Mouse (Mus musculus): ENCODE measurements around the gene Wiz. TPM values are rescaled to one million over a fixed set of nuclear protein-coding genes. Genes with fewer than 3 reads are reported as not detected.

Wiz gene
- total RNA-seq, 2 experiments from 2014 or later: 11.2 to 11.6 TPM

DNA sequence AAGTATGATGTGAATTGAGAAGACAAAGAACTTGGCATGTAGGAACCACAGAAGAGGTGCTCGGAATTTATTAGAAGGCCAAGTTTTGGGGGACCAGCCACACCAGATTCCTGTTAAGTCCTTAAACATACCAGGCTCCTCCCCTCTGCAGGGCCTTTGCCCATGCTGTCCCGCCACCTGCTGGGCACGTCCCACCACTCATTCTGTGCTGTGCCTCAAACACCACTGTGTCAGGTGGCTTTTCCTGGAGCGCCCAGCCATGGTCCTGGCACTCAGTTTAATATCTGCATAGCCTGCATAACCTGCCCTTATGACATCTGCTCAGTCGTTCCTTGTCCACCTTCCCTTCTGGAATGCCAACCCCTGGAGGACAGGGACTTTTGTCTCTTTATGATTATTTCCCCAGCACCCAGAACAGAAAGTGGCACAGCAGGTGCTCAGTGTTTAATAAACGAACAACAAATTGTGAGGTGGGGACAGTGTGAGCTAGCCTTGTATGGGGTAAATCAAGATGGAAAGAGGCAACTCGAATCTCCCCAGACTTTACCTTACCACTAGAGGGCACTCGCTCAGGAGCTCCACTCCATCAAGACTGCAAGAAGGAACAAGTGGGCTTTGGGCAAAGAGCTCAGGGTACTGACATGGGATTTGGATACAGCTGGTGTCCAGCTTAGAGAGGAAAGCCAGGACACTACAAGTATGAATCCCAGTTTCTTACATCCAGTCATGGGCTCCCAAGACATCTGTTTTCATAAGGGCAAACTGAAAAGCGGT, 2.4 kb downstream of the Wiz start:
- intact Hi-C loops (cut with DNase I): loop anchor here (5.0 kb wide), 1 partner anchor 100 kb away; no protein-coding TSS in a partner anchor
- peak in 1 of 2 experiments; percentile 23 for DNase-seq

DNA sequence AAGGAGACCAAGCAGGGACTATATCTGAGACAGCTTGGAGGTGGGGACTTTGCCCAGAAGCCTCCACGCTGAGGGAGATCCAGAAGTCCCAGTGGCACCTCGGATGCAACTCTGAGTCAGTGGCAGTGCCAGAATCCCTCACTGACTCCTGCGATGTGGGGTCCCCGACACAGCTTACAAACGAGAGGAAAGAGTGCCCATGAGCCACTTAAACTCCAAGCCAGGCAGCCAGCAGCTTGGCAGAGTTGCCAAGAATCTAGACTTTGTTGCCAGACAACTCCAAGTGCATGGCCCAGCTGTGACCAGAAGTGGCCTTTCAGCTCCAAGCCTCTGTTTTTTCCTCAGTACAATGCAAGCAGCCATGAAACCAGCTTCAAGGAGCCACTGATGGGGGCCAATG, 5.6 kb downstream of the Wiz start:
- DNase-seq: no peak
- intact Hi-C loops (cut with DNase I): no loop called here

DNA sequence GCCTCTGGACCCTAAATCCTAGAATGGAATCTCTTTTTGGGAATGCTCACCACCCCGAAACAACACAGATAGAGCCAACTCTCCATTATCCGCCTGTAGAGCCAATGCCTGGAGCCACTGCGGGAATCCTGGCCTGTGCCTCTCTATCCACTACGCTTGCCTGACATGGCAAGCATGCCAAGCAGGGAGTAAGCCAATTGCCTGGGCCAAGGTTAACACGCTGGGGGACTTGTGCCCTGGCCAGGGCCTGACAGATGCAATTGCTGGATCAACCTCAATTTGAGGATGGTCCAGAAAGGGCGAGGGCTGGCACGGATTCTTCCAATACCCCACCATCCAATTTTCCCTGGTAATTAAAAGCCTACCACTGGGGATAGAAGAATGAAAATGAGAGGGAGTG, 6.7 kb downstream of the Wiz start:
- DNase-seq: peak in 1 of 2 experiments; percentile 35
- intact Hi-C loops (cut with DNase I): no loop called here

DNA sequence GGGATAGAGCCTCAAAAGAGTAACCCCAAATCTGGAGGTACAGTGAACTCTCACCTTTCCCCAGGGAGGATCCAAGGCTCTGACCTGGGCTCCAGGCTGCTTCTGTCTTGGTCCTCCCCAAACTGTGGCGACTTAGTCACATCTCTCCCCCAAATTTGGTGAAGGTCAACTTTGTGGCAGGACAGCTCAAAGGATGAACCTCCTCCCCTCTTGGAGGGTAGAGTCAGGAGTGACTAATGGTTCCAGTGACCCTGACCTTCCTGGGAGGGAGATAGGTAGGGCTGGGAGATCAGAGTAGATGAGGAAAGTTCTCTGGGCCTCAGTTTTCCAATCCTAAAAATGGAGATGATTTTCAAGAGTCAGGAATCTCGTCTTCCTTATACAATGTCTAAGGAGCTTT, 10.5 kb downstream of the Wiz start:
- intact Hi-C loops (cut with DNase I): no loop called here
- no peak for DNase-seq

DNA sequence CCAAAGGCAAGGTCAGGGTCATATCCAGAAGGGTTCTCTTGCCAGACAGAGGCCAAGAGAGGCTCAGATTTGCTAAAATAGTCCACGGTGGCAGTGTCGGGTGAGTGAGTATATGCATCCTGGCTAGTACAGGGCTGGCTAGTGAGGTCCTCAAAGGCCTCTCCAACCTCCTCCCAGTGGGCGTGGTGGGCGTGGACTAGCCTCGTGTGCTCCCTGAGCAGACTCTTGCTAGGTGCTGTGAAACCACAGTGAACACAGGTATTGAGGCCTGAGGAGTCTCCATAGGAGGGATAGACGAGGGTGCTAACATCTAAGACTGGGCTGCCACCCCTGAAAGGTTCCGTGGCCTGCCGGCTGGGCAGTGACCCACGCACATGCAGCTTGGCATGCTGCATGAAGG, 12.1 kb downstream of the Wiz start:
- no peak for DNase-seq
- intact Hi-C loops (cut with DNase I): no loop called here

DNA sequence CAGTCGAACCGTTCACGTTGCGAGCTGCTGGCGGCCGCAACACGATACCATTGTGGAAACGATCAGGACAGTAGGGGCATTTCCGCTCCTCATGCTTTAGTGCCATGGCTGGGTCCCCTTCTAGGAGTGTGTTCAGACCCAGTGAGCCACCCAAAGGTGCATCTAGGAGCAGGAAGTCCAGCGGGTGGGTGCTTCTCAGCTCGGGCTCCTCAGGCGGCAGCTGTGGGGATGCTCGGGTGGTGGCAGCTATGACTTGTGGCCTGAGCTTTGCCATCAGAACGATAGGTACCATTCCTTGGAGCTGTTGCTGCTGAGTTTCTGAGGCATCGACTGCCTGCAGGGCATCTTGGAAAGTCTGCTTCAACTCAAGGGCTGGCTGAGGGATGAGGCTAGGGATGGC, 12.8 kb downstream of the Wiz start:
- no peak for DNase-seq
- intact Hi-C loops (cut with DNase I): no loop called here

DNA sequence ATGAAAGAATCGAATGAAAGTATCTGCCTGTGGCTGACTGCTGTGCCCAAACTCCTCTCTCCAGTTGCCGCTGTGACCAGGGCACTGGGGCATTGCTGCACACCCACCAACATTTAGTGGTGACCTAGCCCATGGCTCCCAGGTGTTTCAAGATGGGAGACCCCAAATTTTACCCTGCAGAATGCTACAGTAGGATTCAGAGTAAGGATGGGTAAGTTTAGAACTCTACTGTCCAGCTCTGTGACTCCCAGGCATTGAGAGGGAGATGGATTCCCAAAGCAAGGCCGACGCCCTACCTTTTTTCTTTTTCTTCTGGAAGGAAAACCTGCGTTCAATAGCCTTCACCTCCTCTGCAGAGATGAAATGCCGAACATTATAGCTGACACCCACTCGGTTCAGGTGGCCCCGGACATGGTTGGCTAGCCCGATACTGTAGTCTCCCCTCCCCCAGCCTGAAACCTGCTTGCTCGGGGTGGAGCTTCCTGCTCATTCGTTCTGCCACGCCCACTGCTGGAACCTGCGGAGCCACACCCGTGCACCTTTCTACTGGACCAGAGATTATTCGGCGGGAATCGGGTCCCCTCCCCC, 20.2 kb downstream of the Wiz start:
- no peak for DNase-seq

DNA sequence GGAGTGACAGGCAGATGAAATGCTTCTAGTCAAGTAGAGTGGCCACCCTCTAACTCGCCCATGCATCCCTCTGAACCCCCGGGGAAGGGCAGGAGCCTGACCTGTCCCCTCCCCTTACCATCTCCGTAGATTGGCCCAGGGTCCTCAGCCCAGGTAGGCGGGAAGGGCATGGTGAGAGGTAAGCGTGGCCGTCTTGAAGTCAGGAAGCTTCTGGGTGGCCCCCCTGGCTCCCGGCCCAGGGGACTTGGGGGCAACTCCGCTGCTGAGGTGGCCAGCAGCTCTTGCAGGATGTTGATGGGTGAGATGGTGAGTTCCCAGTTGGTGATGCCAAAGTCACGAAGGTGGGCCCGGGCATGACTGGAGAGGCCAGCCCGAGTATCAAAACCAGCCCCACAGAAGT, 21.5 kb downstream of the Wiz start:
- intact Hi-C loops (cut with DNase I): no loop called here
- DNase-seq: no peak

More for the DNA sequence above, 20.2 kb downstream of the Wiz start:
- intact Hi-C loops (cut with DNase I): no loop called here

DNA sequence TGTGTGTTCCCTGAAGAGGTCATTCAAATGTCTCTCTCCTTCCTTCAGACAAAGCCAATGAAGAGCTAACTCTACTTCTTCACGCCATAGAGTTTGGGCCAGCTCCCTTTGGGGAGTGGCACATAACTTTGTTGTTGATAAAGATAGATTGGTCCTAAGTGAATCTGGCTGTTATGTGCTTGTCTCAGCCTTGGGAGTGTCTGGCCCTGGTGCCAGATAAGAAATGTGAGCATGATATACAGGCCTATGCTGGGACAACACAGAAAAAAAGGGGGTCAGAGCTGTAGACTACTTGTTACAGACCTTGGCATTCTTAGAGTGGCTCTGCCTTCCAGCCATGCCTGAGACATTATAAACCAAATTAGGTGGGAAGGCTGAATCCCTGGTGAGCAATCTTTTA, 23.9 kb downstream of the Wiz start:
- intact Hi-C loops (cut with DNase I): loop anchor here (2.0 kb wide), 1 partner anchor 24 kb away; the partner anchor contains the start of gene Wiz
- no peak for DNase-seq

DNA sequence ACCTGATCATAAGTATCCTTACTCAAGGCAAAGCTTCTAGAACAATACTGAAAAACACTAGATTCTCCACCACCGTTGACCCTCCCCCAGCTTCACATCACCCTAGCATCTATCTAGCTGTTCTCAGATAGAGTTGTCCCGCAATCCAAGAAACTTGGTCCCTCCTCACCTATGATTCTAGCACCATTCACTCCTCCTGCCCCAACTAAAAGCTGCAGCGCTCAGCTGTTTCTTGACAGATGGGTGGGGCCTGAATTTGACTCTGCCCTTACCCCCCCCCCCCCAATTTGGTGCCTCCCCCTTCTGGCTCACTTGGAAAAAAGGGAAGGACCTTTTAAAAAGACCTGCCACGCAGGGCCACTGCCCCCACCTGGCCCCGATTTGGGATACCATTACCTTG, 24.4 kb downstream of the Wiz start:
- DNase-seq: no peak
- intact Hi-C loops (cut with DNase I): loop anchor here (2.0 kb wide), 1 partner anchor 24 kb away; the partner anchor contains the start of gene Wiz

DNA sequence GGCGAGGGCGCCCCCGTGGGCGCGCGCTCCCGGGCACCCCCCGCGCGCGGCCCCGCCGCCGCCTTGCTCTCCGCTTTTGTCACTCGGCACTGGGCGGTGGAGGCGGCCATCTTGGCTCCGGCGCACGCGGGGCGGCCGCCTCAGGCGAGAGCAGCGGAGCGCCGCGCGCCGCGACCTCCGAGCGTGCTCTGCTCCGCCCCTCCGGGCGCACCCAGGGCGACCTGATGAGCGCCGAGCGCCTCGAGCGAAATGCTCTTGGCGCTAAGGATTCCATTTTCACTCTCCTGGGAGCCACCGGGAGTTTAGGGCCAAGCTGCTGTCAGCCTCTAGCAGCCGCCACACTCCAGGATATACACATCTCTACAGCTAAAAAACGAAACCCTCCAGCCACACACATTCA, 24.9 kb downstream of the Wiz start:
- intact Hi-C loops (cut with DNase I): loop anchor here (2.0 kb wide), 1 partner anchor 24 kb away; the partner anchor contains the start of gene Wiz
- DNase-seq: peak; percentile 85

DNA sequence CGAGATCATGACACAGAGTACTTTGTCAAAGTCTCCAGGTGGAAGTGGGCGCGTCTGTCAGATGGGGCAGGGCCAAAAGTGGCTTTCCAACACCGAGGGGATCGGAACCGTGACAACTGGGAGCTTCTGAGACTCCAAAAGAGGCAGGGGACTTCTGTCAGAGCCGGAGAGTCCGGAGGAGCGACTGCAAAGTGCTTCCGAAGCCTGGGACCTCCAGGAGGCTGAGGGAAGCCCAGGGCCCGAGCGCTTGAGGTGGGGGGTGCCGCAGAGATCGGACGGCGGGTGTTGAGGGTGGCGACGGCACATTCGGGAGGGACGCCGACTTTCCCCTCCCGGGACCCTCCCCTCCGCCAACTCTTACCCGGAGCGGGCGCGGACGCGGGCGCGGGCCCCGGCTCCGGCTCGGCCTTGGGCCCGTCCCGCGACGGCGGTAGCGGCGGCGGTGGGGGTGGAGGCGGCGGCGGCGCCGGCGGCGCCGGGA, 25.4 kb downstream of the Wiz start:
- intact Hi-C loops (cut with DNase I): loop anchor here (2.0 kb wide), 1 partner anchor 25 kb away; the partner anchor contains the start of gene Wiz
- no peak for DNase-seq

DNA sequence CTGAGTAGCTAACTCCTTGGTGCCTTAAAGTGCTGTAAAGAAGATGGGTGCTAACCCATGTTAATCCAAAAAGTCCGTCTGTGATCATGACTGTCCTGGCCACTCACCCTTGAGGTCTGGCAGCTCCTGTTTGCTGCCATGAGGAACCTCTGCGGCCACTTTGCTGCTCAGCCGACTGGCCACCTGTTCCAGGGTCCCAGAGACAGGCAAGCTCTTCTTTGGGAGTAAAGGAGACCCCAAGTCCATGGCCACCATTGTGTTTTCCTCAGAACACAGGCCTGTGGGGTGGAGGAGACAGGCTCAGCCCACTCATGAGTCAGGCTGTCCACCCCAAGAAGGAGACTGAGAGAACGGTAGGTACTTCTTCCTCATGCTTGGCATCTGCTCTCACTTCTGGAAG, 26.6 kb downstream of the Wiz start:
- intact Hi-C loops (cut with DNase I): no loop called here
- DNase-seq: no peak

DNA sequence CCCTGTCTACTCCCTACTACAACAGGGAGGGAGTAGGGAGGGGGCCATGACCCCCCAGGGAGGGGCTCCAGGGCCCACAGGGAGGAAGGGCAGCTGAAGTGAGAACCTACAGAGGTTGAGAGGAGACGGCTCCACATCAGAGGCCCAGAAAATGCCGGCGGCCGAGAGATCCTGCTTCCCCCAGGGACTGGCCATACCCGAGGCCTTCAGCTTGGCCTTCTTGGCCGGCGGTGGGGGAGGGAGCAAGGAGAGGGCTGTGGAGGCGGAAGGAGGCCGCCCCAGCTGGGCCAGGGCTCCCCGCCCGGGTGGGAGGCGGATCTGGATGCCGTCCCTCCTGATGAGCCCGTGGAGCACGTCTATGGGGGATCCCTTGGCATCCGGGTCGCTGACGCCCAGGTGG, 29.3 kb downstream of the Wiz start:
- intact Hi-C loops (cut with DNase I): no loop called here
- DNase-seq: no peak

DNA sequence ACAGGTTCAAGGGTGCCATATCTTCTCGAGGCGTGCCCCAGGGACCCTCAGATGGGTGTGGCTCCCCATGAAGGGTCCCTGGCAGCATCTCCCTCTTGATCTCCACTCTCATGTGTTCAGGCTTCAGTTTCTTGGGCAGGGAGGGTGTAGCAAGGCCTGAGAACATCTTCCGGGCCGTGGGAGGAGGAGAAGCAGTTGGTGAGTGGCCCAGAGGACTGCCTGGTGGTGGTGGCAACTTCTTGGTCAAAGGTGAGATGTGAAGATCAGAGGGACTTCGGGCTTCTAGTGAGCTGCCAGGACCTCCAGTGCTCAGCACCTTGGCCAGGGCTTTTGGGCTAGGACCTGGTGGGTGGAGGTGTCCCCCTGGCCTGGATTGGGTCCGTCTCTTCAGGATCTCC, 30.3 kb downstream of the Wiz start:
- intact Hi-C loops (cut with DNase I): no loop called here
- DNase-seq: no peak

DNA sequence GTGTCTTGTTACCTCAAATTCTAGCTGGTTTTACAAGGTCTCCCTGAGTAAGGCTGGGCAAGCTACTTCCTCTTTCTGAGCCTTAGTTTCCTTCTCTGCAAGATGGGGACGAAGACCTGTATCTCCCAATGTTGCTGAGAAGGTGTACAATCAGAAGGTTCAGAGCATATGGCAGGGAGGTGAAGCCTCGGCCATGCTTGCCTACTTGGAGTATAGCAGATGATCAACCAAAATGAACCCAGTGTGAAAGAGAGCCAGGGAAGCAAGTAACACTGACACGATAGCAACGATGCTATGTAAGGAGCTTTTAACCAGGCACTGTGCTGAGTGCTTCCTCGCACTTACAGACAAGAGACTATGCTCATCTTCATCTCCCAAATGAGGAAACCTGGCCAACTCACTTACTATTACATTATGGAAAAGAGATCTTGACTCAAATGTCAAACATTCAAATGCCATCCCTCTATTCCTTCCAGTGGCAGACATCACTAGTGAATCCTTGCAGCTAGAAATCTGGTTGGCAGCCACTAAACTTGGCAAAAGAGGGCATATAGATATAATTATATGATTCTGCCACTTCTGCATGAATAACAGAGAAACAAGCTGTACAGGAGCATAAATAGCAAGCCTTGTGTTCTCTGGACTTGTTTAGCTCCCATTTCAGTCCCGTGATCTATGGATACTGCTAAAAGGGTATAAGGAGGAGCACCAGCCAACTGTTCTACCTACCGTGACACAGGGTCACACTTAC, 30.9 kb downstream of the Wiz start:
- intact Hi-C loops (cut with DNase I): no loop called here

DNA sequence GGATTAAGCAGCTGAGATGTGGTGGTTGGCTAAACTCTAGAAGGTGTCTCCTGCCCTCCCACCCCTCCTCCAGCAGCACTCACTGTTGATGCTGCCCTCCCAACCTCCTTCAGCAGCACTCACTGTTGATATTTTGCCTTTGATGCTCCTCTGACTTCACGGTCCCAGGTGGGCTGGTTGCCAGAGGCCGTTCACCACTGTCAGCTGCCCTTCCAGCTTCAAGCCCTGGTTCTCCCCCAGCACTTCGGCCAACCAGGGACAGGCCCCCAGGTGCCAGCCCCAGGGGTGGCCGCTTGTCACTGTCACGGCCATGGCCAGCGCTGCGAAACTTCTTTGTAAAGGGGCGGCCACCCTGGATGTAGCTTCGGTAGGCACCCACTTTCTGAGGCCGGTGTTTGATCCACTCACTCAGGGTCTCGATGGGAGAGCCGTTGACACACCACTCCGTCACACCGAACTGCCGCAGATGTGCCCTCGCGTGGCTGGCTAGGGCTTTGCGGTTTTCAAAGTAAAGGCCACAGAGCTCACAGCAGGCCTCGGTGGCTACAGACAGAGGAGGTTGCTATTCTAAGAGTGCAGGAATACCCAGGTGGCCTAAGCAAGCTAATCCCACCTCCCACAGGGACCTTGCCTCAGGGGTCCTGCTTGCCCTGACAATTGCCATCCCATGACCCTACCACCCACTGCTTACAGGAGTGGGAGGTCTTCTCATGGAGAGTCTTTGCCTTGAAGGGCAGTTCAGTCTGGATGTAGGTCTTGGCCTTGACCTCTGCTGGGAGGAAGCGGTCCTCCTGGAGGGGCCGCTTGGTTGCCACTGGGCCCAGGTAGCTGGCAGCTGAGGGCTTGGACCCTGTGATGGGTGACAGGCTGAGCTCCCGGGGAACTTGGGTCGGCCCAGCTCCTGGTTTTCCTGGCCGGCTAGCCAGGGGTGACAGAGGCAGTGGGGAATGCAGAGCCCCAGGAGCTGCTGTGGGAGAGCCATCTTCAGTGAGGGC, 32.2 kb downstream of the Wiz start:
- intact Hi-C loops (cut with DNase I): no loop called here
- no peak for DNase-seq

More for the DNA sequence above, 30.9 kb downstream of the Wiz start:
- no peak for DNase-seq

DNA sequence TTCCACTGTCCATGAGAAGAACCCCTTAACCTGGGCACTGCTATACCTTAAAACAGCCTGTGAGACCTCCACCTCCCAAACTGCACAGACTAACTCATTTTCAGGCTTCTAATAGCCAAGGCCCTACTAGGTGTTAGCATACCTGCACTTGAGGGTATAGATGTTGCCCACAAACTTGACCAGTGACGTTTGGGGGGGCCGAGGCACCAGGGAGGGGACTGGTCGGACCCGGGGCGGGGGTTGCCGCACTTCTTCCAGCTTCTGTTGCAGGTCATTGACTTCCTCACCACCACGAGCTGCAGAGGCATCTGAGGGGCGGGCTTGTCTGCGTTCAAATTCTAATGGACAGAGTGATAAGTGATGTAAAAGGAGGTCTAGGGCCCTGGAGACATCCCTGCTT, 33.0 kb downstream of the Wiz start:
- intact Hi-C loops (cut with DNase I): no loop called here
- DNase-seq: no peak

DNA sequence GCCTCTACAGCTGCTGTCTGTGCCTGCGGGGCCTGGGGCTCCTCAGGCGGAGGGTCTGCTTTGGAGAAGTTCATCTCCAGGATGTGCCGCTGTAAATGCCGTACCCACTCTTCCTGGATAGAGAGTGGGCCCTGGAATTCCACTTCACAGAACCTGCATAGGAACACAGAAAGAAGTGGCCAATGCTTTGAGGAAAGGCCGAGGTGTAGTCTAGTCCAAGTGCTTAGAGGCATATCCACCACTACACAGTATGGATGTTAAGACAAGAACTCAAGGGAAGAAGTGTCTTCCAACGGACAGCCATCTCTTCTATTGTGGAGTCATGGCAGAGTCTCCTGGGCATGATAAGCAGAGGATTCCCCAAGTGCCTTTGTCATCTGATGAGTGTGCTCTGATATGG, 34.2 kb downstream of the Wiz start:
- intact Hi-C loops (cut with DNase I): no loop called here
- no peak for DNase-seq

DNA sequence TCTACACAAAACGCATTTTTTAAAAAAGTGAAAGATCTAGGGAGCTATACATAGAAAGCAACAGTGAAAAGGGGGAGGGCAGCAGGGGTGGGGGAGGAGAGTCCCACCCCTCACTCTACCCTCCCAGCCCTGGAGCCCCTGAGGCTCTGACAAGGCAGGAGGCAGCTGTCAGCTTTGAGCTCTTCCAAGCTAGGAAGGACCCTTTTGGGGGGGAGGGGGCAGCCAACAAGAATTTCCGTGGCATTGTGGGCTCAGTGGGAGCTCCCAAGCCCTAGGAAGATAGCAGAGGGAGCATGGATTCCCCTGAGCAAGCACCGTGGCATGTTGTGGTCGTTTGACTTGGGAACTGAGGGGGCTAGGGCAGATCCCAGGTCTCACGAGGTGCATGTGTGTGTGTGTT, 35.0 kb downstream of the Wiz start:
- intact Hi-C loops (cut with DNase I): no loop called here
- no peak for DNase-seq

All from gastrocnemius, postnatal 36 days (tissue).